Mouse (Mus musculus) megakaryocyte progenitor cell, adult 5-6 weeks (primary cell): ENCODE results near the gene Adar. TPM values are rescaled to one million over a fixed set of nuclear protein-coding genes. Genes with fewer than 3 reads are reported as not detected.
A peak's percentile ranks its signal among the peaks of the same experiment; 100 is the strongest.
"Not testable (repeated sequence)": the region's sequence is repeated elsewhere in the genome, so short reads cannot be mapped to it uniquely, and the experiment has no call there.

Experiments
- ATAC-seq: replicated peaks from 2 replicates; pipeline ENCODE4 v1.8.0; 2016; ENCODE audit warnings: mild to moderate bottlenecking, moderate TSS enrichment, inconsistent platforms; ENCODE audit not compliant: poor library complexity
- total RNA-seq, 2 experiments: library from RNA; stranded (forward) in 1 of 2; stranded (reverse) in 1 of 2; fragments of 157-497, 149-512 nt in 1 of 2; fragments of 200-1000 nt in 1 of 2; gene quantifications; 2 replicates each; pipeline versions ENCODE4 v1.2.3 to v1.2.4; 2015 to 2017

Adar gene
- total RNA-seq, 2 experiments from 2014 or later: 23.2 to 23.7 TPM

GRCm38 (mm10) chr3:89788680-89789352, 74.0 kb downstream of the Adar start:
- ATAC-seq: no peak

GRCm38 (mm10) chr3:89794616-89795015, 79.8 kb downstream of the Adar start:
- no peak for ATAC-seq

GRCm38 (mm10) chr3:89795746-89796145, 80.9 kb downstream of the Adar start:
- peak; percentile 29; the same call in 1 of the 2 replicates for ATAC-seq

GRCm38 (mm10) chr3:89796358-89796757, 81.5 kb downstream of the Adar start:
- peak; percentile 90 for ATAC-seq

- ATAC-seq: no peak
Observed at GRCm38 (mm10) chr3:89798518-89798917, 83.7 kb downstream of the Adar start.

- ATAC-seq: no peak
Observed at GRCm38 (mm10) chr3:89799476-89799875, 84.7 kb downstream of the Adar start.

GRCm38 (mm10) chr3:89800078-89800477, 85.3 kb downstream of the Adar start:
- not testable (repeated sequence) for ATAC-seq

GRCm38 (mm10) chr3:89800774-89801506, 86.1 kb downstream of the Adar start:
- ATAC-seq: no peak

GRCm38 (mm10) chr3:89801507-89801847, 86.7 kb downstream of the Adar start:
- ATAC-seq: peak; percentile 61

GRCm38 (mm10) chr3:89802876-89803275, 88.1 kb downstream of the Adar start:
- no peak for ATAC-seq

Other genes starting within 250 kb of the Adar start
- not detected in 2 replicates for gene Kcnn3, start 194.9 kb upstream of the Adar start, total RNA-seq (2015)
- 0.03 TPM in 1 of 2 replicates, not detected in the other for gene Kcnn3, start 194.9 kb upstream of the Adar start, total RNA-seq (2017)
- gene Chrnb2, start 49.6 kb downstream of the Adar start, total RNA-seq (2015): 0.22 and 0.71 TPM in 2 replicates
- gene Chrnb2, start 49.6 kb downstream of the Adar start, total RNA-seq (2017): 0.30 and 0.37 TPM in 2 replicates
- gene Ube2q1, start 58.6 kb downstream of the Adar start, total RNA-seq (2015): 92.5 and 110 TPM in 2 replicates
- 98.1 and 128 TPM in 2 replicates for gene Ube2q1, start 58.6 kb downstream of the Adar start, total RNA-seq (2017)
- 0.12 TPM in 1 of 2 replicates, not detected in the other for gene She, start 116.3 kb downstream of the Adar start, total RNA-seq (2015)
- not detected in 2 replicates for gene She, start 116.3 kb downstream of the Adar start, total RNA-seq (2017)
- gene Il6ra, start 198.2 kb downstream of the Adar start, total RNA-seq (2015): 39.5 and 43.6 TPM in 2 replicates
- 12.5 and 15.5 TPM in 2 replicates for gene Il6ra, start 198.2 kb downstream of the Adar start, total RNA-seq (2017)
- 7.3 and 8.6 TPM in 2 replicates for gene Atp8b2, start 248.5 kb downstream of the Adar start, total RNA-seq (2015)
- gene Atp8b2, start 248.5 kb downstream of the Adar start, total RNA-seq (2017): 25.7 and 28.5 TPM in 2 replicates